Mouse (Mus musculus): Measurements from ENCODE around the gene Mrpl18.
A peak's percentile ranks its signal among the peaks of the same experiment; 100 is the strongest.
"Not testable (repeated sequence)": the region's sequence is repeated elsewhere in the genome, so short reads cannot be mapped to it uniquely, and the experiment has no call there.

Gene Mrpl18

DNA sequence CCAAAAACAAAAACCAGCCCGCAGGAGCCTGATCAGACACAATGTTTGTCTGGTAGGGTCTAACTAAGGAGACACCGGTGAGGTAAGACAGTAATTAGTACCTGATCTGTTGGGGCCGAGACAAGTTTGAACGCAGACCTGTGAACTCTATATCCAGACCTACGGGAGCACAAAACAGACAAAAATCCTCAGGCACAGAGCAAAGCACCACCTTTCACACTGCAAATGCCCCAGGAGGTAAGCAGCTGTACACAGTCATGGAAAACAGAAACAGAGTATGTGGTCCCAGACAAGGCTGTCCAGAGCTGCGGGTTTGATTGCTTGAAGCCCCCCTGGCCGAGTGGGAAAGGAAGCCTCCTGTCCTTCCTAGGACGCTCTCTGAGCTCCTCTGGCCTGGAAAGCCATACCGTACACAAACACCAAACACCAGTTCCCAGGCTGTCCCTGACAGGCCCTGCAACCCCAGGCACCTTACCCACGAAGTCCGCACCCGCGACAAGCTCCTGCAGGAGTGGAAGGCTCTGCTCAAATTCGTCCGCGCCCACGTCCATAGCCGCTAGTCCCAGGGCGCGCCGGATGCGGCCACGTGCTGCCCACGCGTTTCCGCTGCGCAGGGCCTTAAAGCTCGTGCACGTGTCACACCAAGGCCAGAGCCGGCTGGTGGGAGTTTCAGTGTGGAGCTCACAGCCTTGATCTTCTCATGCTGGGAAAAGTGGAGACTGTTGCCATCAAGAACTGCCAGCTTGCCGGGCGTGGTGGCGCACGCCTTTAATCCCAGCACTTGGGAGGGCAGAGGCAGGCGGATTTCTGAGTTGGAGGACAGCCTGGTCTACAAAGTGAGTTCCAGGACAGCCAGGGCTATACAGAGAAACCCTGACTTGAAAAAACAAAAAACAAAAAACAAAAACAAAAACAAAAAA lies 6.5 kb downstream of the Mrpl18 start, which contains the start of gene Pnldc1:
TSS of gene Pnldc1 (minus strand) at position 870 of the 920 bp plus-strand sequence.
- no peak for DNase-seq (ENCODE audit: low read depth, low spot score)

DNA sequence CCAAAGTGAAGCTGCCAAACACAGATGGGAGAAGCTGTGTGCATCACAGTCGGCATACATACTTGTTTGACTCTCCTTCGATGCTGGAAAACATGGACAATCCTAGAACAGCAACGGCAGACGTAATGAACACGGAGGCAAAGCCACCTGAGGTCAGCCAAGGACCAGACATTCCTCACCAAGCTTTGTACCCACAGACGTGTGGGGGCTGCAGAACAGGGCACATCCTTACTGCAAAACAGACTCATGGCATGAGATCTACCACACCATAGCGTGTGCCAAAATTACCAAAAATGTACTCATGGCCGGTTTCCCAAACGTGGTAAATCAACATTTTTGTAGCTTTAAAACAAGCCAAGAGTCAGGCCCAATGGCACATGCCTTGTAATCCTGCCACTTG lies 9.7 kb downstream of the Mrpl18 start:
- DNase-seq (ENCODE audit: low read depth, low spot score), result no peak

DNA sequence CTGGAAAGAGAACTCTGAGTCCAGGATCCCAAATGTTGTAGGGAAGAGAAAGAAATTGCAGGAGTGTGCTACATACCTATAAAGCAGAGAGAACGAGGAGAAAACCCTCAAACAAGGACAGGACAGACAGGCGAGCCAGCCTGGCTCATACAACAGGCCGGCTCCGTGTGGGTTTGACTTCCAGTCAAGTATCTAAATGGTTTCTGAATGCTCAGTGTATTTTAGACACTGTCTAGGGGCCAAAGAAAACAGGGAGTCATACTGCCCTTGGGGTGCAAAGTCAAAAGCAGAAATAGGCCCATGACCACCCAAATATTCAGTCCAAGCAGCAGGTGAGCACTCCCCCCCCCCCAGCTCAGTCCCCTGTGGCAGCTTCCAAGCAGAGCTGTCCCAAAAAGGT lies 10.3 kb downstream of the Mrpl18 start:
- DNase-seq (ENCODE audit: low read depth, low spot score), result no peak

DNA sequence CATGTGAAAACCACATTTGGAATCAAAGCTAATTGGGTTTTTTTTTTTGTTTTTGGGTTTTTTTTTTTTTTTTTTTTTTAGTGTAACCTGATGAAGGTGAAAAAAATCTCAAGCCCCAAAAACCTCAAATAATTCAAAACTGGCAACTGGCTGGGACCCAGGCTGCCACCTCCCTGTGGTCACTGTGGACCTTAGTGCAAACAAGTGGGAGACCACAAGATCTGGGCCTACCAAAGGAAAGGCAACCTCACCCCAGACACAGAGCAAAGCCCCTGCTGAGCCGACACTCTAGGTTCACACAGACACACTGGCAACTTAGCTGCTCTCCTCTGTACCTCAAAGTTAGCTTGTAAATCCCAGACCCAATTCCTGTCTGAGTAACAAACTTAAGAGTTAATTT lies 11.8 kb downstream of the Mrpl18 start:
- no peak for DNase-seq (ENCODE audit: low read depth, low spot score)

DNA sequence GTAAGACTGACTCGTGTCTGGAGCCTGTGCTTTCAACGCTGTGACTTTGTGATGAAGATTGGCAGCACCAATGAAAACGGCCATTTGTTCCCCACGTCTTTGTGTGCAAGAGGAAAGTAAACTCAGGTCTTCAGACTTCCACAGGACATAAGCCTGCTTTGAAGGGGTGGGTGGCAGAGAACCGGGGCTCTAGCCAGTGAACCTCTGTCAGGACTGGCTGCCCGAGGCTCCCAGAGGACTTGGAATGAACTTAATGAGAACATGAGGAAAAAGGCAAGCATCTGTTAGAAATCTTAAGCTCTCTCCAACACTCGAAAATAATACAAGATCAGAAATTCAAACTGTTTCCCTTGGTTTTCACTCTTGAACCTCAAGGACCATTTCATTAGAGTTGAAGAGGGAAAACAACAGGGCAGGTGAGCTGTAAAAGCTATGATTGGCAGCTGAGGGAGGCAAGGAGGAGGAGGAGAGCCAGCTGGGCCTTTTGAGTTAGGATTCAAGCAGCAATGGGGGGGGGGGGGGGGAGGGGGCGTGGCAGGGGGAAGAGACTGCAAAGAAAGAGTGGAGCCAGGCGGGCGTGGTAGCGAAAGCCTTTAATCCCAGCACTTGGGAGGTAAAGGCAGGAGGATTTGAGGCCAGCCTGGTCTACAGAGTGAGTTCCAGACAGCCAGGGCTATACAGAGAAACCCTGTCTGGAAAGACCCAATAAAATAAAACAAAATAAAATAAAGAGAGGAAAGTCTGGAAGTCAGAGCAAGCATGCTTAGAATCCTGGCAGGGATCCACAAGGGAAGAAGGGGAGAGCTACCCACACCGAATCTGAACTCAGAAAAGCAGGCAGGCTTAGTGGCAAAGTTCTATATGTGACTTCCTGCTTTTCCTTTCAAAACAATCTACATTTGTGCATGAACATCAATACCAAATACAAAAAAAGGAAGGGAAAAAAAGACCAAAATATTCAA lies 12.5 kb downstream of the Mrpl18 start:
- DNase-seq (ENCODE audit: low read depth, low spot score), result no peak

DNA sequence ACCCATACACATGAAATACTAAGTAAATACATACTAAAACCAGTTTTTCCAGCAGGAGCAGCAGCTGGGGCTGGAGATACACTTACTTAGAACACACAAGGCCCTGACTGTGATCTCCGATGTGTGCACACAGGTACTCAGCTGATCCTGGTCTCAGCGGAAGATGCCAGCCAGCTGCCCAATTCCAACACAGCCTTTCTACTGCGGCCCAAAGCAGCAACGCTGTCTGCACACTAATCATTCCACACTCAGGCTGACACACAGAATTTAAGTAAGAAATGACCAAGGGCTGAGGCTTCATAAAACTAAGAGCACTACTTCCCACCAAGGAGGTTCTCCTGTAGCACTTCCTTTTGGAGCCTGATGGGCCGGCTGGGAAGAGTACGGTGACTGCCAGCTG lies 13.9 kb downstream of the Mrpl18 start:
- DNase-seq (ENCODE audit: low read depth, low spot score), result no peak

DNA sequence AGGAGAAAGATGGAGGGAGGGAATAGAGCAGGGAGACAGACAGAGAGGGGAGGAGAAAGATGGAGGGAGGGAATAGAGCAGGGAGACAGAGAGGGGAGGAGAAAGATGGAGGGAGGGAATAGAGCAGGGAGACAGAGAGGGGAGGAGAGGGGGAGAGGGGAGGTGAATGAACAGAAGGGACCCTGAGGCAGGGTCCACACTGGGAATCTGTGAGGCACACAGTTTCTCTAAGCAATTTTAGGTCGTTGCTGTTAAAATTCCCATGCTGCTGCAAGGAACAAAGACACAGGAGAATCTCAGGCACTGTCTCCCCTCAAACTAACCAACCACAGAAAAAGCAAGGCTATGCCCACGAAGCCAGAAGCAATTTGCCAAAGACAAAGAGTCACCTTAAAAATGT lies 17.5 kb downstream of the Mrpl18 start:
- not testable (repeated sequence) for DNase-seq (ENCODE audit: low read depth, low spot score)

DNA sequence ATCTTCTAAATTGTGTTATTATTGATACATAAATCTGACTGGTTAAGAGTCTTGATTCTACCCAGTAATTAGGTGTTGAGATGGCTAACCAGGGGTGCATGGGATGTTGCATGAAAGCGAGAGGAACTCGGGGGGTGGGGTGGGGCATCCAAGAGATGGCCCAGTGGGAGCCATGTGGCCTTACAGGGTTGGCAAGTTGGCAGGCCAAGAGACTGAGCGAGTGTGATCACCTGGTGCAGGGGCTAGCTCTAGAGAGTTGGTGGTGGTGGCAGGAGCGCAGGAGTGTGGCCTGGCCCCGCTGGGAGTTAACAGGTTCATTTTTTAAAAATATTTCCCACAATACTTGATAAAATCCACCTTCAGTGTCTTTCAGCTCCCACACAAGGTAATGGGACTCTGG lies 18.5 kb downstream of the Mrpl18 start:
- DNase-seq (ENCODE audit: low read depth, low spot score), result no peak

DNA sequence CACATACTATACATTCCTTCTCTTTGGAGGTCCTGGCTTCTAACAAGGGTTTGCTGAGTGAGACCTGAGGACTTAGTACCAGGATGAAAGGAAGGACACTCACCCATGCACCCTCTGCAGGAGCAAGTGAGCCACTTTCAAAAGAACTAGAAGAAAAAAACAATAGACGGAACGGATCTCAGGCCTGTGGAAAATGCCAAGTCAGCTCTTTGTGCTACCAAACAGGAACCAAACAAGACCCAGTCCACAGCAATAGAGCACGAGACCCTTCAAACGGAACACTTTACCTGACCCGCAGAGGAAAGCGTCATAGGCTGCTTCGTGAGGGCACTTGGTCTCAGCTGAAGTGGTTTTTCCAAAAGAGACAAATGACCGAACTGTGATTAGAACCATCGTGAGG lies 24.1 kb downstream of the Mrpl18 start:
- DNase-seq (ENCODE audit: low read depth, low spot score), result no peak

DNA sequence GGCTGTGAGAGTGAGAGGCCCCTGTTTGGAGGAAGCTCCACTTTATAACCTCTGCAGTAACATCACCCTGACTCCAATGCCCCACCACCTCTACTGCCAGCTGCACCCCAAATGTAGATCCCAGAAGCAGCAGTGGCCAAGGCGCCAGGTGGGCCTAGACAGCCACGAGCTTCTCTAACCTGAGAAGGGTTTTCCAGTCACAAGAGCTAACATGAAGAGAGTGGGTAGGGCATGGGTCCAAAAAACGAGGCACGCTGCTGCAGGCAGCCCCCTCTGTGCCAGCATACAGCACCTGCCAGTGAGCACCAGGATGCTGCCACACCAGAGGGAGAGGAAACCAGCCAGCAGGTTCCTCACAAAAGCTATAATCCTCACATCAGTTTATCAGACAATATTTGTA lies 25.1 kb downstream of the Mrpl18 start:
- no peak for DNase-seq (ENCODE audit: low read depth, low spot score)

DNA sequence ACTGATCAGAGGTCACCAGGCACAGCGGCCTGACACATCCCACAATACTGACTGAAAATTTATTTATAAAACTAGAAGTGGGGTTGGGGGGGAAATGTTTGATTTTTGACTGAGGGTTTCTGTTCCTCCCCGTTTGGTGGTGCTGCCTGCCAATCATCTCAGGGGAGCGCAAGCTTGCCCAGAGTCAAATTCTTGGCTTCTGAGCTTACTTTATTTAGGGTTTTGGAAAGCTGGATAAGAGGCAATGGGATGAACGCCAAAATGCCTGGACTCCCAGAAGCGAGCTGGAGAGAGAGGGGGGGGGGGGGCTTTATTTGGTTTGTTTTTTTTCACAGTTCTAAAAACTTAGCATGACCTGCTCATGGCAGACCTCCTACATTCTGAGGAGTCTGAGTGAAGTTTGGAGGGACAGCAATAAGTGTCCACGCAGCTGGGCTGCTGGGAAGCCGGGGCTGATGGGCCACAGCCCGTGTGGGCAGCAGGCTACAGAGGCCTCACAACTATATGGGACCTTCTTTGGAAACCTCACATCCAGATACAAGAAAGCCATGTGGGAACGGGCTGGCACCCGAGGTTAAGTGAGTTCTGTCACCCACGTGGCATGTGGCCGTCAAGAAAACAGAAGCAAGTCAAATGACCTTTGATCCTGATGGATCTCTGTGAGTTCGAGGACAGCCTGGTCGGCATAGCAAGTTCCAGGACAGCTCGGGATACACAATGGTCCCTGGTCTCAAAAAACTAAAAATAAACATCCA lies 28.9 kb downstream of the Mrpl18 start:
- no peak for DNase-seq (ENCODE audit: low read depth, low spot score)

DNA sequence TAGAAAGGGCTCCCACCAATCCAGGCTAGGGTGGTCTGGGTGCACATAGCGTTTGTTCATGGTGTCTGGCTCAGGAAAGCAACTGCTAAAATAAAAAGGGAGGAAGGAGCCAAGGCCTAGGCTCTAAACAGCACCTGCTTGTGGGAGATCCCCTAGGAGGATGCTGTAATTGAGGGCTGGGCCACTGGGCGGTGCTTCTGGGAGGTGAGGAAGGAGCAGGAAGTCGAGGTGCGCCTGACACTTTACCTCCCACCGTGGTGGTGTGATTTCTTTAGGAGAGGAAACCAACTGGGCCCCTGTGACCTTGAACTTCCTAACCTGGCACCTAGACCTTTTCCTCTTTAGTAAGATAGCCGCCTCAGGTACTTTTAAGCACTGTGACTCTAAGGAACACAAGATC lies 29.5 kb downstream of the Mrpl18 start:
- peak; percentile 70 for DNase-seq (ENCODE audit: low read depth, low spot score)

DNA sequence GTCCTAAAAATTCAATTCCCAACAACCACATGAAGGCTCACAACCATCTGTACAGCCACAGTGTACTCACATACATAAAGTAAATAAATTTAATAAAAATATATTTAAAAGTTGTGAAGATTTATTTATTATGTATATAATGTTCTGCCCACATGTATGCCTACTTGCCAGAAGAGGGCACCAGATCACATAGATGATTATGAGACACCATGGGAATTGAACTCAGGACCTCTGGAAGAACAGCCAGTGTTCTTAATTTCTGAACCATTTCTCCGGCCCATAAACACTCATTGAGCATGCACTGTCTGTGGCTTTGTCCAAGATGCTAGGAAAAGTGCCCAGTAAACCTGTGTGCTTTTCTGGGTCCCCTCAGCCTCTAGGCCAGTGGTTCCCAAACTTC lies 34.9 kb downstream of the Mrpl18 start:
- no peak for DNase-seq (ENCODE audit: low read depth, low spot score)

DNA sequence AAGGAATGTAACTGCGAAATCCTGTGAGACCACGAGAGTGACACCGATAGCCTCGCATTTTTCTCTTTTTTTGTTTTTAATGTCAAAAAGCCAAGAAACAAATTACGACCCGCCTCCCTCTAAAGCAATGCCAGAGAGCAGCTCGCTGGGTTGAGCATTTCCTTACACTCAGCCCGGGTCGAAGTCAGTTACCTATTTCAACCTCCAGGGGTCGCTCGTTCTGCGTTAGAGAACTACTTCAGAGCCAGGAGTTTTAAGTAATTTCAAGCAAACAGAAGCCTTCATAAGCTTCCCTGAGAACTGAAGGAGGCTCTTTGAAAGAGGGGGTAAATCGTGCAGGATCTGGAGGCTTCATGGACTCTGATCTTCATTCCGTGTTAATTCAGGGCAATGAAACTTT lies 36.0 kb downstream of the Mrpl18 start:
- peak; percentile 82 for DNase-seq (ENCODE audit: low read depth, low spot score)

DNA sequence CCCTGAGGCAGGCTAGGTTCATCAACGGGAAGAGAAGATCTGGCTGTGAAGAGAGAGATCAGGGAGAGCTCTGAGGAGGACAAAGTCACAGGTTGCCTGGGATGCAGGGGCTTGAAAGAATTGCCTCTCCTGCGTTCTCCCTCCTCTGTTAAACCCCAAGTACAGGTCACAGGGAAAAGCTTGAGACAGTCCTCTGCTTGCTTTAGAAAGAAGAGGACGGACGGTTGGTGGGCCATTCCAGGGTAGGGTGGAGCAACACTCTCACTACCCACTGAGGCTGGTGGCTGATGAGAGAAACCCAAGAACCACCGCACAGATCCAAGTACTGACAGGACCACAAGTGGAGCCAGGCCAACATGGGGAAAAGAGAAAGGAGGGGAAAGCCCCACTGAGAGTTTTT lies 40.4 kb downstream of the Mrpl18 start, which contains the start of gene Mrgprh:
TSS of gene Mrgprh (plus strand) at position 301 of the 400 bp plus-strand sequence.
- DNase-seq (ENCODE audit: low read depth, low spot score), result no peak

DNA sequence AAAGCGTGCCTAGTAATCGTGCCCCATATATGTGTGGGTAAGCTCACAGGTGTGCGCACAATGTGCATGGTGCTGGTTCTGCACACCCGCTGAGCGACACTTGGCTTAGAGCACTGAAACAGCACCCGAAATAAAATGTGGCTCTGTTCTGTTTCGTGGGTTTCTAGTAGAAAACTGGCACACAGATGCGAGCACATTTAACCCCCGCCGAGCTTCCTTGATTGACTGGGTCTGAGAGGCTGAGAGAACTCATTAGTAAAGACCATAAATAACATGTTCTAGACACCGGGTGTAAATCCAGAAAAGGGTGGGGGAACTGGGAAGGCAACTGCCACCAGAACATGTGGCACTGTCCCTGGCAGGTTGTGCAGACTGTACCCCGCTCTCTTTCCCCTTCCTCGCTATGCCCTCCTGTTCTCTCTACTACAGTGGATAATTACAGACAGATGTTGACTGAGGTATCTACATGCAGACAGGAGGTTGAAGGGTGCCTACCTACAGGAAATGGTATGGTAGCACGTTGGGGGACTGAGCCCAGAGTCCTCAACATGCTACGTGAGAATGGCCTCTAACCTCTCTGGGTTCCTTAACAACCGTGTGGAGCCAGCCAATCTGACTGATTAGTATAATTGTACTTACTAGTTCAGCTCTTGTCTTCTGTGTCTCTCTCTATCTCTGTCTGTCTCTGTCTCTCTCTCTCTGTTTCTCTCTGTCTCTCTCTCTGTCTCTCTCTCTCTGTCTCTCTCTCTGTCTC lies 43.7 kb downstream of the Mrpl18 start:
- DNase-seq (ENCODE audit: low read depth, low spot score), result no peak

DNA sequence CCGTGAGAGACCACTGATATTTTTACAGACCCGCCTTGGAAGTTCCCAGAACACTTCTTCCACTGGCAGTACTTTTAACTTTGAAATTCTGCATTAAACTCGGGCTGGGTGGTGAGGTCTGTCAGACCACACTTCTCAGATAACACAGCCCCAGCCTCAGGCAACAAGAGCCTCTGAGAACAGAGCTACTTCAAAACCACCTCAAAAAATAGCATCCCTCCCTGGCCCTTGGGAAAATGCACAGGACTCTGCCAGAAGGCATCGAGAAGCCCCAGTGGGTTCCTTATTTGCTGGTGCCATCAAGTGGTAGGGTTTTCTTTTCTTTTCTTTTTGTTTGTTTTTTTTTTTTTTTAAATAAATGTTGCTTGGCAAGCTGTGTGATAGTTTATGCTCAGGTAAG lies 47.5 kb downstream of the Mrpl18 start:
- DNase-seq (ENCODE audit: low read depth, low spot score), result no peak

DNA sequence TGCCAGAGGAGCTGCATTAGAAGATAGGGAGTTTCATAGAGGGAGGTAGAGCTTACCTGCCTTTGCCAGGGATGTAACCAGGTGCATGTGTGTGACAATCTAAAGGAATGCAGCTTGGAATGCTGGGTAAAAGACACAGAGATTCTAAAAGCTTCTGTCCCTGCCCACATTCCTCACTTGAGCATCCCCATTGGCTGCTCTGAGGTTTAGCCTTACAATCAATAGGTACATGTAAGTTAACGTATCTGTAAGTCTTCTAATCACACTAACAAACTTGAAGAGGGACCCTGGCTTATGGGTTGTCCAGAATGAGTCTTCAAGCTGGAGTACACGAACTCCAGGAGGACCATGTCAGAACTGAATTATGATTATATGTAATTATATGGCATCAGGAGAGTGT lies 48.1 kb downstream of the Mrpl18 start, which contains the start of gene Mas1:
TSS of gene Mas1 (minus strand) at position 101 of the 400 bp plus-strand sequence.
- DNase-seq (ENCODE audit: low read depth, low spot score), result no peak

DNA sequence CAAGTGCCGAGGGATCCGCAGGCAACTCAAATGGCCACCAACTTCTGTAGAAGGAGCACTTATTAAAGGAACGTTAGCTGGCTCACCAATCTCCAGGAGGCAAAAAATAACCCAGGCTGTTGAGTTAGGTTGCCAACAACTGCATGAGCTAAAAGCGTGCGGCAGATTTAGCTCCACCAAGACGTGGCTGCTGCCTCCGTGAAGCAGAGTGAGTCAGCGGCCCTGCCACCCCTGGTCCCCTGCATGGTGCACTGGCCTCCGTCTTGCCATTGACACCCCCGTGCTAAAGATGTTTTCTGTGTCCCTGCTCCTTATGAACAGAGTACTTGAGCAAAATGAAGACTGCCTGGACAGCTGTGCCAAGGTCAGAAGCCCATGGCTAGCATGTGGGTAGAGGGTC lies 49.3 kb downstream of the Mrpl18 start:
- no peak for DNase-seq (ENCODE audit: low read depth, low spot score)

DNA sequence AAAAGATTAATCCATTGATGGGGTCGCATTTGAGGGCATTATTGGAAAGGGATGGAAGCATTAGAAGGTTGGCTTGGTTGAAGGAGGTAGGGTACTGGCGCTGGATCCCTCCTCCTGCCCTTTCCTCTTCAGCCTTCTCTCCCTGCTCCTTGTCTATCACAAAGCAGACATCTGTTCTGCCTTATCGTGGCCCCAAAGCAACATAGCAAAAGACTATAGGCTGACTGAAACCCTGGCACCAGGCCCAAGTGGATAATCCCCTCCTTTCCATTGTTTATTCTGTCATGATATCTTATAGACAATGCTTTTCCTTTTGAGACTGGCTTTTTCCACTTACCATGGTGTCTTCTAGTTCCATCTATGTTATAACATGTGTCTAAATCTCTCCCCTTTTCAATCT lies 50.7 kb downstream of the Mrpl18 start:
- no peak for DNase-seq (ENCODE audit: low read depth, low spot score)

DNA sequence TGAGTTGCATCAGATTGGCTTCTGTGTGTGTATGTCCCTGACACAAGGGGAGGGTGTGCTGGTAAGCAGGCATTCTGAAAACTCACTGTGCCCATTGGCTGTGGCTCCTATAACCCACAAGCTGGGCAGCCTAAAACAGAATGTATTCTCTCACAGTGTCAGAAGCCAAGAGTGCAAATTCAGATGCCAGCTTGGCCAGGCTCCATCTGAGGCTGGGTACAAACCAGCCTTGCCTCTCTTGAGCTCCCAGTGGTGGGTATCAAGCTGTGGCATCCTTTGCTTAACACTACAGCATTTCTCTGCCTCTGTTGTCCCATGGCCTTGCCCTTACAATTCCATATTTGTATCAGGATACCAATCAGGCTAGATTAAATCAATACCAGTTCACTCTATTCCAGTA lies 52.0 kb downstream of the Mrpl18 start:
- DNase-seq (ENCODE audit: low read depth, low spot score), result no peak
